Mouse (Mus musculus): ENCODE data around the gene Taf1c.

The Taf1c gene

GRCm38 (mm10) chr8:119623744-119624143 lies 18.7 kb upstream of the Taf1c start:
- DNase-seq (ENCODE audit: low read depth, low spot score), result no peak

- no peak for DNase-seq (ENCODE audit: low read depth, low spot score)
These were observed 18.0 kb upstream of the Taf1c start for GRCm38 (mm10) chr8:119623061-119623460.

- DNase-seq (ENCODE audit: low read depth, low spot score), result no peak
These were observed 17.5 kb upstream of the Taf1c start for GRCm38 (mm10) chr8:119622555-119622954.

- no peak for DNase-seq (ENCODE audit: low read depth, low spot score)
These were observed 15.9 kb upstream of the Taf1c start for GRCm38 (mm10) chr8:119620848-119621465.

GRCm38 (mm10) chr8:119620116-119620840 lies 15.3 kb upstream of the Taf1c start:
- no peak for DNase-seq (ENCODE audit: low read depth, low spot score)

- DNase-seq (ENCODE audit: low read depth, low spot score), result no peak
These were observed 13.9 kb upstream of the Taf1c start for GRCm38 (mm10) chr8:119618887-119619286.

- no peak for DNase-seq (ENCODE audit: low read depth, low spot score)
These were observed 12.6 kb upstream of the Taf1c start for GRCm38 (mm10) chr8:119617586-119617985.

GRCm38 (mm10) chr8:119616811-119617210 lies 11.8 kb upstream of the Taf1c start:
- DNase-seq (ENCODE audit: low read depth, low spot score), result no peak

- DNase-seq (ENCODE audit: low read depth, low spot score), result no peak
These were observed 11.3 kb upstream of the Taf1c start for GRCm38 (mm10) chr8:119616358-119616757.

GRCm38 (mm10) chr8:119615096-119615495 lies 10.1 kb upstream of the Taf1c start:
- no peak for DNase-seq (ENCODE audit: low read depth, low spot score)

- no peak for DNase-seq (ENCODE audit: low read depth, low spot score)
These were observed 7.4 kb upstream of the Taf1c start, which contains the start of gene Adad2 for GRCm38 (mm10) chr8:119612471-119612870. Adad2 (plus strand) TSS chr8:119612747.

- no peak for DNase-seq (ENCODE audit: low read depth, low spot score)
These were observed 1.2 kb upstream of the Taf1c start for GRCm38 (mm10) chr8:119606224-119606623.

- no peak for DNase-seq (ENCODE audit: low read depth, low spot score)
These were observed 621 bp downstream of the Taf1c start for GRCm38 (mm10) chr8:119604398-119604803.

- no peak for DNase-seq (ENCODE audit: low read depth, low spot score)
These were observed 1.3 kb downstream of the Taf1c start for GRCm38 (mm10) chr8:119603771-119604170.

GRCm38 (mm10) chr8:119591456-119591855 lies 13.6 kb downstream of the Taf1c start:
- DNase-seq (ENCODE audit: low read depth, low spot score), result no peak

GRCm38 (mm10) chr8:119590348-119590747 lies 14.7 kb downstream of the Taf1c start:
- no peak for DNase-seq (ENCODE audit: low read depth, low spot score)

GRCm38 (mm10) chr8:119588844-119589243 lies 16.2 kb downstream of the Taf1c start:
- DNase-seq (ENCODE audit: low read depth, low spot score), result no peak

GRCm38 (mm10) chr8:119588321-119588720 lies 16.7 kb downstream of the Taf1c start:
- no peak for DNase-seq (ENCODE audit: low read depth, low spot score)

- no peak for DNase-seq (ENCODE audit: low read depth, low spot score)
These were observed 19.1 kb downstream of the Taf1c start for GRCm38 (mm10) chr8:119585901-119586300.

- no peak for DNase-seq (ENCODE audit: low read depth, low spot score)
These were observed 24.4 kb downstream of the Taf1c start for GRCm38 (mm10) chr8:119580441-119581161.

- DNase-seq (ENCODE audit: low read depth, low spot score), result no peak
These were observed 25.9 kb downstream of the Taf1c start for GRCm38 (mm10) chr8:119579096-119579495.

- no peak for DNase-seq (ENCODE audit: low read depth, low spot score)
These were observed 29.7 kb downstream of the Taf1c start for GRCm38 (mm10) chr8:119575366-119575726.
